Mouse (Mus musculus) embryonic facial prominence, embryonic 12.5 days (tissue): ENCODE measurements around the gene Cfap58. TPM values are rescaled to one million over a fixed set of nuclear protein-coding genes. Genes with fewer than 3 reads are reported as not detected.

Experiments
- ATAC-seq: fragments of 200-750 bp; cut with Nextera tagmentation; 2 replicates; pipeline ENCODE4 v1.8.0; 2017; ENCODE audit not compliant: insufficient number of reproducible peaks, insufficient read depth, low FRiP score, low TSS enrichment
- H3K27ac ChIP-seq: fragments of 300-500 bp; sonication (generic); 2 replicates; pipeline ENCODE4 v1.5.1; 2016; ENCODE audit warnings: mild to moderate bottlenecking
- H3K27me3 ChIP-seq: fragments of 300-500 bp; sonication (generic); 2 replicates; pipeline ENCODE4 v1.6.1; 2016; ENCODE audit warnings: mild to moderate bottlenecking, moderate library complexity
- H3K36me3 ChIP-seq: fragments of 300-500 bp; sonication (generic); 2 replicates; pipeline ENCODE4 v1.6.1; 2016; ENCODE audit warnings: mild to moderate bottlenecking
- H3K4me1 ChIP-seq: fragments of 300-500 bp; sonication (generic); 2 replicates; pipeline ENCODE4 v1.6.1; 2016
- H3K4me2 ChIP-seq: fragments of 300-500 bp; sonication (generic); replicated peaks from 2 replicates; pipeline ENCODE4 v1.6.1; 2016; ENCODE audit warnings: mild to moderate bottlenecking, moderate library complexity
- H3K4me3 ChIP-seq: fragments of 300-500 bp; sonication (generic); 2 replicates; pipeline ENCODE4 v1.5.1; 2016; ENCODE audit warnings: mild to moderate bottlenecking
- H3K9ac ChIP-seq: fragments of 300-500 bp; sonication (generic); 2 replicates; pipeline ENCODE4 v1.6.1; 2016; ENCODE audit warnings: mild to moderate bottlenecking, moderate library complexity
- H3K9me3 ChIP-seq: fragments of 300-500 bp; sonication (generic); 2 replicates; pipeline ENCODE4 v1.6.1; 2016; ENCODE audit warnings: mild to moderate bottlenecking, moderate library complexity
- WGBS: fragments of 180-500 bp; shearing (Covaris S2); methylation state at CpG from one replicate; pipeline ENCODE4 v1.1.7; 2016; 5-methylcytosine and 5-hydroxymethylcytosine counted together
- polyA plus RNA-seq: library from polyadenylated mRNA; unstranded; fragments of >200 nt; fragmentation: Nextera tagmentation; extraction: Ambion mirVana; gene quantifications from 2 replicates; pipeline ENCODE4 v1.2.1, GENCODE M21; 2016

The Cfap58 gene
- polyA plus RNA-seq, 1 experiment from 2014 or later = not detected

- H3K4me1 ChIP-seq = peaks cover 45% of the 10 kb centered on the region
- no peaks in the 10 kb centered on the region for H3K36me3 ChIP-seq
Measured at GRCm38 (mm10) chr19:47905081-47905480, 32.4 kb upstream of the Cfap58 start.

DNA sequence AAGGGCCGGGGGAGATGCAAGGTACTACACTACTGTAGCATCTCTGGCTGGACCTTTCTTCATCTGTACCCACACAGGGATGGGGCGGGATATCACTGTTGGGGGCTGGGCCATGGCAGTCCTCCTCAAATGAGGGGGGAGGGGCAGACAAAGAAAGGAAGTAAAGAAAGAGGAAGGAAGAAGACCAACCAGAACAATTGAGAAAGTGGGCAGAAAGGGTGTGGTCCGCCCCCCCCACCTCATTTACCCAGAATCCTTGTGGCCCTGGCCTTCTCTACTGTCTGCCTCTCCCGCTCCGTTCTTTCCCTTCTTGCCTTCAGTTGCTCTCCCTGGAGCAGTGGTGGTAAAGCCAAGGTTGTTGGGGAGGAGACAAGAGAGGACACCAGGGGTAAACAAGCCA is 31.9 kb upstream of the Cfap58 start:
- no peak overlapping the region for H3K4me3 ChIP-seq
- H3K4me1 ChIP-seq = peaks cover 50% of the 10 kb centered on the region
- H3K27ac ChIP-seq = no peak overlapping the region
- 91% methylated on average over 5 of the region's 5 CpGs for whole genome bisulfite sequencing
- no peaks in the 10 kb centered on the region for H3K36me3 ChIP-seq
- no peak for ATAC-seq
- H3K9ac ChIP-seq = no peak overlapping the region
- H3K27me3 ChIP-seq = no peaks in the 10 kb centered on the region
- H3K9me3 ChIP-seq = no peaks in the 10 kb centered on the region
- no peak overlapping the region for H3K4me2 ChIP-seq

More at GRCm38 (mm10) chr19:47905081-47905480, 32.4 kb upstream of the Cfap58 start:
- no peak overlapping the region for H3K9ac ChIP-seq
- 90% methylated on average over 4 of the region's 4 CpGs for WGBS
- no peak for ATAC-seq
- no peak overlapping the region for H3K27ac ChIP-seq
- no peak overlapping the region for H3K4me3 ChIP-seq
- no peak overlapping the region for H3K4me2 ChIP-seq
- H3K27me3 ChIP-seq = no peaks in the 10 kb centered on the region
- H3K9me3 ChIP-seq = no peaks in the 10 kb centered on the region

DNA sequence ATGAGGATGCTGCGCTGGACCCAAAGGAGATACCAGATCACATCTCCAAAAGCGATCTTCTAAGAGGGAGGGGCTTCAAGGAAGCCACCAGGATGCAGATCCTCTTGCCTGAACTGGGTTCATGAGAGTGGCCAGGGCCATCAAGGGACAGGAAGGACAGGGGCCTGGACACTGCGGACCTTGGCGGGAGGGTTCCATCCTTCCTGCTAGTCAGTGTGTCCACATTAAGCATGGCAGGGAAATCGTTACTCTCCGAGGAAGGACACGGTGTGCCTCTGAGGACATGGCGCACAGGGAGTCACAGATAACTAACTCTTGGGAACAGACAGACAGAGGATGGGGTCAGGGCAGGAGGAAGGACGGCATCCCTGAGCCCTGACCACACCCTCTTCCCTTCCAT is 29.9 kb upstream of the Cfap58 start:
- H3K4me3 ChIP-seq = no peak overlapping the region
- peaks cover 8% of the 10 kb centered on the region; the same call in 1 of the 2 replicates for H3K36me3 ChIP-seq
- no peak overlapping the region for H3K9ac ChIP-seq
- peaks cover 44% of the 10 kb centered on the region for H3K4me1 ChIP-seq
- no peak overlapping the region for H3K27ac ChIP-seq
- H3K27me3 ChIP-seq = no peaks in the 10 kb centered on the region
- H3K4me2 ChIP-seq = no peak overlapping the region
- ATAC-seq = no peak
- WGBS = 92% methylated on average over 9 of the region's 9 CpGs
- H3K9me3 ChIP-seq = no peaks in the 10 kb centered on the region

DNA sequence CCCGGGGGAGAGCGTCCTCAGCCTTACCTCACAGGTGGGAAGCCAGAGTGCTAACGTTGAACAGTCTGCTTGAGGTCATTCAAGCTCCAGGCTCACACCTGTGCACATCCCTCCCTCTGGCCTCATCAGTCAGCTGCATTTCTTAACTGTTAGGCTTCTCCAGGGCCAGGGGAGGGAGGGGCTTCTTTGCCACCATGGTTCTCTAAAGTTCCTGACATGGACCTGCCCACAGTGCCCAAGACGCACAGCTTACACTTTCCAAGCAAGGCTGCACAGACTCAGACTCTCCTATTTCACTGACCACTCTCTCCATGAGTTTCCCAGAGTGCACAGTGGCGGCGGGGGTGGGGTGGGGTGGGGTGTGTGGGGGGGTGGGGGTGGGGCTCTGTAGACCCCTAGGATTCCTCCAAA is 28.5 kb upstream of the Cfap58 start:
- Histone ChIP-seq H3K27me3 (no peaks in the 10 kb centered on the region), H3K9ac (peak overlapping the region; percentile 57), H3K9me3 (no peaks in the 10 kb centered on the region), H3K4me3 (peak overlapping the region; percentile 35), H3K4me1 (peaks cover 31% of the 10 kb centered on the region), H3K27ac (peak overlapping the region; percentile 92), H3K4me2 (peak overlapping the region; percentile 59), H3K36me3 (peaks cover 8% of the 10 kb centered on the region; the same call in 1 of the 2 replicates)
- ATAC-seq = peak; percentile 48; the same call in 1 of the 2 replicates
- 18% methylated on average over 6 of the region's 6 CpGs for WGBS

GRCm38 (mm10) chr19:47909387-47910116 is 27.9 kb upstream of the Cfap58 start:
- no peaks in the 10 kb centered on the region for H3K27me3 ChIP-seq
- peaks cover 31% of the 10 kb centered on the region for H3K4me1 ChIP-seq
- H3K4me2 ChIP-seq = peak overlapping the region; percentile 59
- peak; percentile 42; the same call in 1 of the 2 replicates for ATAC-seq
- H3K9ac ChIP-seq = peak overlapping the region; percentile 57
- WGBS = 3% methylated on average over 8 of the region's 10 CpGs
- H3K4me3 ChIP-seq = peak overlapping the region; percentile 35
- peaks cover 8% of the 10 kb centered on the region; the same call in 1 of the 2 replicates for H3K36me3 ChIP-seq
- no peaks in the 10 kb centered on the region for H3K9me3 ChIP-seq
- H3K27ac ChIP-seq = peak overlapping the region; percentile 92

- peaks cover 31% of the 10 kb centered on the region for H3K4me1 ChIP-seq
- peak overlapping the region; percentile 35 for H3K4me3 ChIP-seq
- no peaks in the 10 kb centered on the region for H3K27me3 ChIP-seq
- H3K9ac ChIP-seq = peak overlapping the region; percentile 57; the same call in 1 of the 2 replicates
- H3K4me2 ChIP-seq = peak overlapping the region; percentile 59
- H3K36me3 ChIP-seq = peaks cover 8% of the 10 kb centered on the region; the same call in 1 of the 2 replicates
- H3K27ac ChIP-seq = peak overlapping the region; percentile 92
- H3K9me3 ChIP-seq = no peaks in the 10 kb centered on the region
- 33% methylated on average over 4 of the region's 4 CpGs for WGBS
- no peak for ATAC-seq
Measured at GRCm38 (mm10) chr19:47910117-47910618, 27.3 kb upstream of the Cfap58 start.

DNA sequence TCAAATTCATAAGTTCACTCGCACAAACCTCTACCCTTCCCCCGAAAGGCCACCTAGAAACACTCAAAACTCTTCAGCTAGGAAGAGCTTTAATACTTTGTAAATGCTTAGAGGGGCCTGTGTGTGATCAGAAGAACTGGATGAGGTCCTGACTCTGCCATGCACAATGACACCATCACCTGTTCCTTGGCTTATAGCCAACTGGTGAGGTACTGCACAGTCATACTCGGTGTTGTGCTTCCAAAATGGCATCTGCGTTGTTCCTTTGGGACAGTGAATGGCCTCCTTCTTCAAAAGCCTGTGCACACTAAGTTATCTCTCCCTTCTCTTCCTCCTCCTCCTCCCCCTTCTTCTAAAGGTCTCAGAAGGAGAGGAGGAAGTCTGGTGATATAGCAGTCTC is 26.7 kb upstream of the Cfap58 start:
- Histone ChIP-seq H3K4me1 (peaks cover 31% of the 10 kb centered on the region), H3K9ac (no peak overlapping the region), H3K36me3 (peaks cover 8% of the 10 kb centered on the region; the same call in 1 of the 2 replicates), H3K9me3 (no peaks in the 10 kb centered on the region), H3K4me2 (no peak overlapping the region), H3K27ac (no peak overlapping the region), H3K4me3 (no peak overlapping the region), H3K27me3 (no peaks in the 10 kb centered on the region)
- 90% methylated on average over 4 of the region's 4 CpGs for WGBS
- ATAC-seq = no peak

DNA sequence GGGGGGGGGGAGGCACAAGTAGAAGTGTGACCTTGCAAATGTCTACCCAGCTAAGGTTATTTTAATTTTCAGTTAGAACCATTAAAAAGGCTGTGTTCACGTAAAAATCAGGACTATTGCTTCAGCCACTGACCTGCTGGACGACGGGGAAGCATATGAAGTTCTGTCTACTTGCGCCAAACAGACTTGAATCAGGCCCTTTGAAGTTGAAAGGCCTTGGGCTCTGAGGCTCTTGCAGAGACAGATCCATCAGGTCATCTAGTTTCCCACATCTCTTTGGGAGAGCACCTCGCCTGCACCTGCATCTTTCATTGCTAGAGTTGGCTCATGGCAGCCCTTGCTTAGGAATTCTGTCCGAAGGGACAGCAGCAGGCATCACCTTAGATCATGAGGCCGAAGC is 24.1 kb upstream of the Cfap58 start:
- no peak for ATAC-seq

GRCm38 (mm10) chr19:47914191-47914590 is 23.3 kb upstream of the Cfap58 start:
- H3K27ac ChIP-seq = no peak overlapping the region
- WGBS = 89% methylated on average over 4 of the region's 4 CpGs
- H3K36me3 ChIP-seq = peaks cover 8% of the 10 kb centered on the region; the same call in 1 of the 2 replicates
- H3K4me2 ChIP-seq = no peak overlapping the region
- no peaks in the 10 kb centered on the region for H3K27me3 ChIP-seq
- H3K4me1 ChIP-seq = peaks cover 35% of the 10 kb centered on the region
- ATAC-seq = no peak
- no peaks in the 10 kb centered on the region for H3K9me3 ChIP-seq
- H3K9ac ChIP-seq = no peak overlapping the region
- H3K4me3 ChIP-seq = no peak overlapping the region

More for the DNA sequence above, 24.1 kb upstream of the Cfap58 start:
- Histone ChIP-seq H3K9ac (no peak overlapping the region), H3K4me1 (peaks cover 44% of the 10 kb centered on the region), H3K9me3 (no peaks in the 10 kb centered on the region), H3K36me3 (peaks cover 8% of the 10 kb centered on the region; the same call in 1 of the 2 replicates), H3K27me3 (no peaks in the 10 kb centered on the region), H3K27ac (no peak overlapping the region), H3K4me2 (no peak overlapping the region), H3K4me3 (no peak overlapping the region)
- 85% methylated on average over 7 of the region's 7 CpGs for WGBS

- H3K36me3 ChIP-seq = peaks cover 8% of the 10 kb centered on the region; the same call in 1 of the 2 replicates
- H3K4me1 ChIP-seq = peaks cover 30% of the 10 kb centered on the region
- H3K9me3 ChIP-seq = no peaks in the 10 kb centered on the region
- ATAC-seq = no peak
- no peak overlapping the region for H3K27ac ChIP-seq
- no peak overlapping the region for H3K4me2 ChIP-seq
- no peaks in the 10 kb centered on the region for H3K27me3 ChIP-seq
- 83% methylated on average over 4 of the region's 4 CpGs for WGBS
- no peak overlapping the region for H3K9ac ChIP-seq
- no peak overlapping the region for H3K4me3 ChIP-seq
Measured at GRCm38 (mm10) chr19:47915251-47915650, 22.2 kb upstream of the Cfap58 start.

DNA sequence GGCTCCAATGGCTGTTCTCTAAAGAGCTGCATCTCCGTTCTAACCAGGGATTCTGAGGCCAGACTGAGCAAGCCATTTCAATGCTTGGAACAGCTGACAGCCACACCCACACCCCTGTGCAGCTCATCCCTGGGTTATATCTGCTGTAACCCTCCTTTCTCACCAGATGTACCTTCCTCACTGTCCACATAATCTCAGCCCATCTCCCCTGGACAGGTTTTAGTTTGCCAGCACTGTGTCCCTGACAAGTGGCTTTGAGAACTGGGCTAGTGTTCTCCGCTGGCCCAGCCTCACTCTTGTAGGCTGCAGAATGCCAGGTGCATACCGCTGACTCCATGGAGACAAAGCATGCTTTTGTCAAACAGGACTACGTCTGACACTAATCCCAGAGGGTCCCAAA is 20.1 kb upstream of the Cfap58 start:
- peaks cover 20% of the 10 kb centered on the region for H3K4me1 ChIP-seq
- H3K27ac ChIP-seq = no peak overlapping the region
- peak overlapping the region; percentile 80 for H3K4me3 ChIP-seq
- ATAC-seq = no peak
- H3K9me3 ChIP-seq = no peaks in the 10 kb centered on the region
- H3K36me3 ChIP-seq = no peaks in the 10 kb centered on the region
- H3K9ac ChIP-seq = peak overlapping the region; percentile 88; the same call in 1 of the 2 replicates
- 28% methylated on average over 4 of the region's 4 CpGs for WGBS
- H3K27me3 ChIP-seq = no peaks in the 10 kb centered on the region
- H3K4me2 ChIP-seq = peak overlapping the region; percentile 75

DNA sequence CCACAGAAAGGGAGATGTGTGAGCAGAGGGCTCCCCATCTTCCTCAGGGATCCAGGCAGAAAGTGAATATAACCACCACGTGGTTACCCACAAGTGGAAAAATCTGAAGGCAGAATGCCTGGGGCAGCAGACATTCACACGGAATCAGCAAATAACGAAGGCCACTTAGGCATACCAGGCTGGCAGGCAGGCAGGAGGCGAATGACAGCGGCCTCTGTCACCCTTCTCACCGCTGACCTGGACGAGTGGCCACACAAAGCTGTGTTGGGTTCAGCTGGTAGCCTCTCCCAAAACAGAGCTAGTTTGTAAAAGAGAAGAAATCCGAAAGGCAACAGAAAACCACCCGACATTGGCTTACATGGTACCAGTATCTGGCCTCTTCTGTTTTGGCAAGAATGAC is 19.5 kb upstream of the Cfap58 start:
- Histone ChIP-seq H3K27ac (no peak overlapping the region), H3K4me2 (peak overlapping the region; percentile 75), H3K27me3 (no peaks in the 10 kb centered on the region), H3K9me3 (no peaks in the 10 kb centered on the region), H3K4me3 (peak overlapping the region; percentile 80), H3K4me1 (peaks cover 20% of the 10 kb centered on the region), H3K36me3 (no peaks in the 10 kb centered on the region), H3K9ac (peak overlapping the region; percentile 88)
- ATAC-seq = no peak
- 17% methylated on average over 9 of the region's 9 CpGs for WGBS
